Mouse (Mus musculus) C3H10T1/2 (cell line): ENCODE measurements around the gene Pcyt2. TPM values are rescaled to one million over a fixed set of nuclear protein-coding genes. Genes with fewer than 3 reads are reported as not detected.

ENCODE experiments used
- polyA plus RNA-seq, 2 experiments: library from polyadenylated mRNA; unstranded; fragments of >200 nt; fragmentation: generic; extraction: Trizol; gene quantifications; one replicate each; pipeline ENCODE4 v1.2.1; 2012; ENCODE audit warnings: missing spikeins in 2 of 2

Pcyt2 gene
- 10 to 100 TPM; 34.5 to 72.4 TPM for polyA plus RNA-seq

DNA sequence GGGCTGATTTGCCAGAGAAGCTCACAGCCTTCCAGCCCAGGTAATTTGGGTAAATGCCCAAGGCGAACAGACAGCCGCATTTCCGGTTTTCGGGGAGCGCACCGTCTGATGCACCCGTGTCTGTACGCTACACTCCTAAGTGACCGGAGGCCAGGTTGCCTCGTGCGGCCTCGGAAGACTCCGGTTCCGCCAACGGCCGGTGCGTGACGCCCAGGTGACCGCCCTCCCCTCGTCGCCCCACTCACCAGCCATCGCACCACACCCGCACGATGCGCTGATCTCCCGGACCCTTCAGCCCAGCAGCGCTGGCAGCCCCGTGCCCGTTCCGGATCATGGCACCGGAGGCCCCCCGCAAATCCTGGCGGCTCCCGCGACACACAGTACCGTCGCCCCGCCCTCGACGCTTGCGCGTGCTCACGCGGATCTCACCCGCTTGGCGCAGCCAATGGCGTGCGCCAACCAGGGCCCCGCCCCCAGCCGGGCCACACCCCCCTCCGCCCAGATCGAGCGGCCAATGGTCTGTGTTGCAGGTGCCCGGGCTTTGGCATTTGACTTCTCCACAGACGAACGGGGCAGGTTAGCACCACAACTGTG lies at the start of gene Pcyt2:
Gene Pcyt2 (minus strand): TSS at position 418 of the 594 bp plus-strand sequence.

DNA sequence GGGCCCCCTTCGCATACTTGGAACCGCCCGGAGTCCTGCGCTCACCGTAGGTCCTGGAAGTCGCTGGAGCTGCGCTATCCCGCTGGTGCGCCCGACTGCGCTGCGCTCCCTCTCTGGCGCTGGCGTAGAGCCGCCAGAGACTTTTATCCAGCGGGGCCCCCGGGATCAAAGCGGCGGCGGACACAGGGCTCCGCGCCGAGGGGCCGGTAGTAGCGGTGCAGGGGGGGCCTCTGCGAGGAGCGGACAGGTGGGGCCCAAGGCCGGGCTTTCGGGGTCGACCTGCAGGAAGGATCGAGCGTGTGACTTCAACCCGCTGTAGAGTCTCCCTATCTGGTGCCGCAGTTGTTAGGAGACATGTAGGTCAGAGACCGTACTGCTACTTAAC lies 43.3 kb upstream of the Pcyt2 start, which contains the start of gene Notum:
Gene Notum (minus strand): TSS at position 100 of the 385 bp plus-strand sequence.

DNA sequence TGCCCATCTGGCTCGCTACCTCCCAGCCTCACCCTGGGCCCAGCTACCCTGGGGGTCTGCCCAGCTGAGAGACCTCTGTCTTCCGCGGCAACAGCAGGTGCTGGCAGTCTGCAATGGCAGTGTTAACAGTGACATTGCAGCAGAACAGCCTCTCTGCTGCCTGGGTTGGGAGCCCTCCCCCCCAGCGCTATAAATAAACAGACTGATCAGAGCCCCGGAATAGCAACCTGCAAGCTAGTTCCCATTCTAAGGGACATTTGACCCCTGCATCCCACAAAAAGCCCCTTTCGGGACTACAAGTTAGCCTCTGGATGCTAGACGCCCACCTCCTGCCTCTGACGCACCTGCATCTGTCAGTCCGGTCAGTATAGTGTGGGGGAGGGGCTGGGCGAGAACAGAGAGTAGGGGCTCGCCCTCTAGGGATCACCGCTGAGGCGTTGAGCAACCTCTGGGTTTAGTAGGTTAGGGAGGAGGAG lies 30.3 kb upstream of the Pcyt2 start, which contains the start of gene Myadml2:
Gene Myadml2 (minus strand): TSS at position 158 of the 476 bp plus-strand sequence.

DNA sequence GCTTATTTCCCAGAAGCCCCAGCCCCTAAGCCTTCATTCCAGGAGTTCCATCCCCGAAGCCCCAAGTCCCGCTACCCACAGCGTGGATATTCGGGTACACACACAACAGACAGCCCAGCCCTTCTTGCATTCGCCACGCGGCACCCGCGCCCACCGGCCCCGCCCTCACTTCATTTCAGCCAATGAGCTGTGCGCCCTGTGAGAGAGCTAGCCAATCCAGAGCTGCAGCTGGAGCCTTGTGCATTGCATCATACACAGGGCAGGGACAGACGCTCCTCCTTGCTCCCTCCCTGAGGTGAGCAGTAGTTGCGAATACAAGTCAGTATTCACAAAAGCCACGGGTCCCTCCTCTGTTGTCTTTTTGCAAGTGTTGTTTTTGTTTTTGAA lies 25.9 kb upstream of the Pcyt2 start, which contains the start of gene Pycr1:
Gene Pycr1 (minus strand): TSS at position 169 of the 387 bp plus-strand sequence.

DNA sequence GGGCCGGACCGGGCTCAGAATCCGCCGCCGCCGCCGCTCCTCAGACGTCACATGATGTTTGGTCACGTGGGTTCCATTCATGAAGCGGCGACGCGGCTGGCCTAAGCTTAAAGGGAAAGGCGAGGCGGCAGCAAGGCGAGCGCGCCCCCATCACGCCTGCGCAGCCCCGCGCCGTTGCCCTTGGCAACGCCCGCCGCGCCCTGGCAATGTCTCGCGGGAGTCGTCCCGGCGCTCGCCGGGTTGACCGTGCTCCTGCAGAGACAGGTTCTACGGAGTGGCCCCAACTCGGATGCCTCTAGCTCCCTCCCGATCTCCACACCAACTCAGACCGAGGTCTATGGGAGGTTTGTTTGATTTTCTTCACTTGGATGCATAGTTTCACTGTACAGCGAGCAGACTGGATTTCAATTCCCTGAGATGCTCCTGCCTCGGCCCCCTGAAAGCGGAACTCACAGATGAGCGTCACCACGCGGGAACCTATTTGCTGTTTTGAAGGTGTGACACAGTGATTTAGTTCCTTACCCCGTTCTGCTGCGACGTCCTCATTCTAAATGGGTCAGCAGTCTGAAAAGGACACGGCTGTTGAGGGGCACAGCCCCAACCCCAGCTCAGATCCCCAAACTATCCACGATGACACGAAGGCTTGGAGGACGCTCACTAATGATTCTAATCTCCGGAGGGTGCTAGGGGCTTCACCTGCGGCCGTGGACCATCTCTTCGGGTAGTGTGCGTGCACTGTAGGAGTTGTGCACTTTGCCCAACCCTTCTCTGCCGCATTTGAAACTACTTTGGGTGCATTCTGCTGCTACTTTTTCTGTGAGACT lies 16.0 kb upstream of the Pcyt2 start, which contains the start of gene Mafg:
Gene Mafg (minus strand): TSS at position 81 of the 824 bp plus-strand sequence.

DNA sequence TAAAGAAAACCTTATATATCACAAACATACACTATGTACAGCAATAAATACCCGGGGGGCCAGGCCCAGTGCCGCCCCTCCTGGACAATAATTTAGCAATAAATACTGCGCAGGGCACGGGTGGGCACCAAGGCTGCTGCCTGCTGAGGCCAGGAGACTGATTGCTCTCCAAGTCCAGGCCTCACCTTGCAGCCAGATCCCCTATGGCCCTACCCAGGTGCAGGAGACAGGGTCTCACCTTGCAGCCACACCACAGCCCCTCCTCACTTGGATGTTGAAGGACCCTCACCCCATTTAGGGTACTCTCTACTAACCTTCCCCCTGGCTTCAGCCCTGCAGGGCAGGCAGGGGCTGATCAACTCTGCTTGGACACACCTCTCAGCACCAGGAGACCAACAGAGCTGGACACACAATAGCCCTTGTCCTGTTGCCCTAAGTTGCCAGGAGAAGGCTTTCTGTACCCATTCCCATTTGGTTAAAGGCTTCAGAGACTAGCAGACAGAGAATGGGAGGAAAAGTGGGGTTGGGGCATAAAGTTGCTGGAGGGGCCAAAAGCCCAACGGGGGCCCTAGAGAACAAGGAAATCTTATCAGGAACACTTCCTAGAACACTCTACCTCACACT lies 7.5 kb upstream of the Pcyt2 start, which contains the start of gene Sirt7:
Gene Sirt7 (minus strand): TSS at position 89 of the 624 bp plus-strand sequence.

DNA sequence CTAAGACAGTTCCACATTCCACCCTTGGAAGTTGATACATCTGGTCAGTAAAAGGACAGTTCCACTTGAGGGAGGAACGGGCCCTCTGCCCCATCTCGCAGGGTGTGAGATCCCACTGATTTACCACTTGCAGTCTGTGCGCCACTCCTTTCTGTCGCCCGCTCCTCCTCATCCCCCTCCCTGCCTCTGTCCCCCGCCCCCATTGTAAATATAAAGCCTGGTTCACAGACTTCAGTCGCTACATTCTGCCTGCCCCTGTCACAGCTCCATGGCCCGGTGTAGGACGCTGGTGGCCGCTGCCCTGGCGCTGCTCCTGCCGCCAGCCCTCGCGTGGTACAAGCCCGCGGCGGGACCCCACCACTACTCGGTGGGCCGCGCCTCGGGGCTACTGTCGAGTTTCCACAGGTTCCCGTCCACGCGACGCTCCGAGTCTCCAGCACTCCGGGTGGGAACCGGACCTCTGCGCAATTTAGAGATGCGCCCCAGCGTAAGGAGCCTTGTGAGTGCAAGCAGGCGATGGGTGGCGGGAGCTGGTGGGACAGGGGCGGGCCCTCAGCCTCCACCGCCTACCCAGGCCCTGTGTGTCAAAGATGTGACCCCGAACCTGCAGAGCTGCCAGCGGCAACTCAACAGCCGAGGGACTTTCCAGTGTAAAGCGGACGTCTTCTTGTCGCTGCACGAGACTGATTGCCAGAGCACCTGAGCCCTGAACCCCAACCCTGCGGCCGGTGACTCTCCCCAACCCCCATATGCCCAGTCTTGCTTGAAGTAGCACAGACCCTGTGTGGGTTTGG lies 9.3 kb downstream of the Pcyt2 start, which contains the start of gene Npb:
Gene Npb (plus strand): TSS at position 237 of the 794 bp plus-strand sequence.

DNA sequence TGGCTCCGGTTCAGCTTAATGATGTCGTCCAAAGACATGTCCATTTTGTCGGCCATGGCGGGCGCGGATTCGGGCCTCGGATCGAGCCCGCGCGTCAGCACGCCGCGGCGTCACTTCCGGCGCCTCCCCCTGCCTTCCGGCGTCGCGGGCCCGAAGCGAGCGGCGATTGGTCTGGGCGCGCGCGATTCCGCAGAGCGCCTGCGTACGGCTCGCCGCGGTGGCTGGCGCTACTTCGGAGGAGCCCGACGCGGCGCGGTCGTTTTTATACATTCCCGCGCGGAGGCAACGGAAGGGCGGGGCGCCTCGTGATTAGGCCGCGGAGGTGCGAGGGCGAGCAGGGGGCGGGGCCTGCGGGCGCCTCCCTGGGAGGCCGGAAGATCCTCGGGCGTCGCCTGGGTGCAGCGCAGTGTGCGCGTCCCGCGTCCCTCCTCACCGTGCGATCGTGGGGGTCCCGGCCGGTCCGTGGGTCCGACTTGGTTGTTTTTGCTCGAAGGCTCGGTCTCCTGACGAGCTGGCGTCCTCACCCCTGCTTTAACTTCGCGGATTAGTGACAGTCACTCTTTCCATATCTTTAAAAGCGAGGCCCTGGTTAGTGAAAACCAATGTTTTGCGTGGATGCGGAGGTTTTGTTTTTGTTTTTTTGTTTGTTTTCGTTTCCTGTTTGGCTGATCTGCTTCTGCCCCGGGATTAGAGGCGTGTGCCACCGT lies 19.3 kb downstream of the Pcyt2 start, which contains the start of the genes Alyref and Anapc11:
Gene Alyref (minus strand): TSS at position 83 of the 707 bp plus-strand sequence.
Gene Anapc11 (plus strand): TSS at position 139 of the 707 bp plus-strand sequence.

DNA sequence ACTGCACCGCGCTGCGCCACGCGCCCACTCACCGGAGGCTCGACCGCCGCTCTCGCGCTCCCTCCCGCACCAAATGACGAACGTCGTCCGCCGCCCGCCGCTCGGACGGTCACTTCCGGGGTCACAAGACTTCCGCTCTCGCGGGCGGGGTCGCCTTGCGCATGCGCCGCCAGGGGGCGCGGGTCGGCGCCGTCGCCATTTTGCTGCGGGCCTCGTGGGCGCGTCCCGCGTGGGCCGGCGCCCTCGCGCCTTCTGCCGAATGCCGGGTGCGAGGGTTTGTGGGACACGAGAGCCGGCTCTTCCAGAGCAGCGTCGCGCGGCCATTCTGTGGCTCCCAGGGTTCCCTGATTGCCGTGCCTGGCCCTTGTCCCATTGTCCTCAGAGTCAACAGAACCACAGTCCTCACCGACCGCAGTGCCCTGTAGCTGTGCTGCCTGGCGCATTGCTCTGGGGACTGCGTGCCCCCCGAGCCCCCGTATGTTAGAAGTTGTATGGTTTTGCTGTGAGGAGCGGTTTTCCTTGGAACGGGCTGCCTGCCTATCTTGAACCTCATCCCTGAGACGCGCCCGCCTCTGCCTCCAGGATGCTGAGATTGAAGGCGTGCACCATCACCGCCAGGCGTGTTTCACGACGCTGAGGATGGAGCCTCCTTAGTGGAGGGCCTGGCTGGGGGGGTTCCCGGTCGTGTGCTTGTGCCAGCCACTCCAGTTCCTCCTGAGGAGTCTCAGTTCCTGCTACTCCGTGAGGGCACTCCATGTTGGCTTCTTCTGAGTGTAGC lies 36.1 kb downstream of the Pcyt2 start, which contains the start of gene Arhgdia:
Gene Arhgdia (minus strand): TSS at position 135 of the 778 bp plus-strand sequence.

DNA sequence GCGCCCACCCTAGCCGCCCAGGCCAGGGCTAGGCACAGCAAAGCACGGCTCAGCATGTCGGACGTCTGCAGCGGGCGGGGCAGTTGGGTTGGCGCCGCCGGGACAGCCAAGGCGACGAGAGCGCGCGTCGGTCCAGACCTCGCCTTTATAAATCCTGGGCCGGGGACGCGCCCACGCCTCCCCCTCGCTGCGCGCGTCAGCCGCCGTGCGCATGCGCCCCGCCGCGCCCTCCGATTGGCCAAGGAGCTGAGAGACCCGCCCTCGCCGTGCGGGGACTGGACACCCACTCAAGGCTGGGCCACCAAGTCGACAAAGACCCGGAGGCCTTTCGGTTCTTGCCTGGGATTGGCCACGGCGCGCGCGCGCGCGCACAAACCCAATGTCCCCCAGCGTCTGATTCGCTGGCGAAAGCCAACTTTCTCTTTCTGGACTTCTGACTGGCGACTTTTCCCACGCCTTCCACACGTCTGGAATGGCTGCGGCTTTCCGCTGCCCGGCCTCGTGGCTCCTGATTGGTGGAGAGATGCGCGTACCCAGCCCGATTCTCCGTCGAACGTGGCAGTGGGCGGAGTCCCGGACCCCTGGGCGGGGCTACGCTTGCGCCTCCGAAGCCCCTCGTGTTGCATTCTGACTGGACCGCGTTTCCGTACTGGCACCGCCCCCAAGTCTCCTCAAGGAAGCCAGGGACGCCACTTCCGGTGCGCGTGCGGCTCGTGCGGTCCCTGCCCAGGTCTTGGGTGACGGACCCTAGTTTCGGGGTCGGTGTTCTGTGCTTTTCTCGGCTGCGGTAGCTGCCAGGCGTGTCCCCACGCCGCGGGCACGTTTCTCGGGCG lies 44.8 kb downstream of the Pcyt2 start, which contains the start of gene P4hb:
Gene P4hb (minus strand): TSS at position 502 of the 833 bp plus-strand sequence.

Other genes starting within 250 kb of the Pcyt2 start
- gene Faap100, start 239.2 kb downstream of the Pcyt2 start, polyA plus RNA-seq: 10 to 100 TPM; 28.8 to 30.5 TPM
- gene Nploc4, start 180.2 kb downstream of the Pcyt2 start, polyA plus RNA-seq: 10 to 100 TPM; 34.7 to 46.1 TPM
- under 1 TPM in 1 of 2 experiments, not detected in 1; 0.02 TPM for gene Tspan10, start 175.3 kb downstream of the Pcyt2 start, polyA plus RNA-seq
- 1 to 10 TPM in 1 of 2 experiments, under 1 TPM in 1; 0.06 to 1.0 TPM for gene Pde6g, start 164.4 kb downstream of the Pcyt2 start, polyA plus RNA-seq
- 10 to 100 TPM; 18.6 to 34.7 TPM for gene Oxld1, start 159.9 kb downstream of the Pcyt2 start, polyA plus RNA-seq
- gene Ccdc137, start 159.8 kb downstream of the Pcyt2 start, polyA plus RNA-seq: 10 to 100 TPM in 1 of 2 experiments, 1 to 10 TPM in 1; 7.9 to 22.4 TPM
- 10 to 100 TPM; 29.8 to 44.2 TPM for gene Arl16, start 150.3 kb downstream of the Pcyt2 start, polyA plus RNA-seq
- 100 to 1,000 TPM; 146 to 509 TPM for gene Mrpl12, start 133.3 kb downstream of the Pcyt2 start, polyA plus RNA-seq
- 100 to 1,000 TPM; 118 to 126 TPM for gene Slc25a10, start 126.1 kb downstream of the Pcyt2 start, polyA plus RNA-seq
- gene Gcgr, start 87.2 kb downstream of the Pcyt2 start, polyA plus RNA-seq: under 1 TPM in 1 of 2 experiments, not detected in 1; 0.08 TPM
- gene Mcrip1, start 68.2 kb downstream of the Pcyt2 start, polyA plus RNA-seq: 100 to 1,000 TPM; 245 to 382 TPM
- gene Ppp1r27, start 66.8 kb downstream of the Pcyt2 start, polyA plus RNA-seq: under 1 TPM; 0.25 to 0.63 TPM
- 1,000 to 10,000 TPM in 1 of 2 experiments, 100 to 1,000 TPM in 1; 703 to 1,073 TPM for gene P4hb, start 44.7 kb downstream of the Pcyt2 start, polyA plus RNA-seq
- 1,000 to 10,000 TPM; 1,146 to 2,128 TPM for gene Arhgdia, start 36.3 kb downstream of the Pcyt2 start, polyA plus RNA-seq
- gene Alyref, start 19.6 kb downstream of the Pcyt2 start, polyA plus RNA-seq: 100 to 1,000 TPM; 130 to 156 TPM
- 100 to 1,000 TPM; 274 to 500 TPM for gene Anapc11, start 19.5 kb downstream of the Pcyt2 start, polyA plus RNA-seq
- 1 to 10 TPM in 1 of 2 experiments, under 1 TPM in 1; 0.29 to 1.2 TPM for gene Npb, start 9.5 kb downstream of the Pcyt2 start, polyA plus RNA-seq
- 10 to 100 TPM; 18.6 to 29.5 TPM for gene Sirt7, start 7.3 kb upstream of the Pcyt2 start, polyA plus RNA-seq
- gene Mafg, start 15.7 kb upstream of the Pcyt2 start, polyA plus RNA-seq: 10 to 100 TPM; 11.2 to 27.5 TPM
- gene Pycr1, start 25.8 kb upstream of the Pcyt2 start, polyA plus RNA-seq: 10 to 100 TPM; 15.8 to 35.0 TPM
- gene Myadml2, start 30.2 kb upstream of the Pcyt2 start, polyA plus RNA-seq: not detected
- 1 to 10 TPM; 5.1 to 6.4 TPM for gene Notum, start 43.2 kb upstream of the Pcyt2 start, polyA plus RNA-seq
- 100 to 1,000 TPM; 116 to 219 TPM for gene Aspscr1, start 55.0 kb upstream of the Pcyt2 start, polyA plus RNA-seq
- gene Cenpx, start 95.8 kb upstream of the Pcyt2 start, polyA plus RNA-seq: 100 to 1,000 TPM in 1 of 2 experiments, 10 to 100 TPM in 1; 82.4 to 151 TPM
- gene Lrrc45, start 96.0 kb upstream of the Pcyt2 start, polyA plus RNA-seq: 10 to 100 TPM; 13.4 to 31.9 TPM
- gene Rac3, start 103.5 kb upstream of the Pcyt2 start, polyA plus RNA-seq: 10 to 100 TPM in 1 of 2 experiments, under 1 TPM in 1; 0.85 to 12.5 TPM
- 100 to 1,000 TPM; 170 to 223 TPM for gene Dcxr, start 109.3 kb upstream of the Pcyt2 start, polyA plus RNA-seq
- gene Cbr2, start 114.2 kb upstream of the Pcyt2 start, polyA plus RNA-seq: 1,000 to 10,000 TPM in 1 of 2 experiments, 100 to 1,000 TPM in 1; 150 to 1,096 TPM
- 1,000 to 10,000 TPM in 1 of 2 experiments, 10 to 100 TPM in 1; 83.4 to 2,207 TPM for gene Hmga1b, start 144.9 kb upstream of the Pcyt2 start, polyA plus RNA-seq
- 10 to 100 TPM; 36.7 to 58.4 TPM for gene Rfng, start 166.3 kb upstream of the Pcyt2 start, polyA plus RNA-seq
- 100 to 1,000 TPM; 221 to 278 TPM for gene Gps1, start 166.3 kb upstream of the Pcyt2 start, polyA plus RNA-seq
- 10 to 100 TPM; 56.8 to 85.8 TPM for gene Dus1l, start 178.5 kb upstream of the Pcyt2 start, polyA plus RNA-seq
- gene Fasn, start 206.6 kb upstream of the Pcyt2 start, polyA plus RNA-seq: 100 to 1,000 TPM; 217 to 230 TPM